Mouse (Mus musculus) embryonic fibroblast, embryonic 13.5 days (primary cell): Measurements from ENCODE around the gene Syt2.

Experiments used
- CTCF ChIP-seq: IDR thresholded peaks from 2 replicates; pipeline ENCODE4 v1.5.1; 2011; ENCODE audit warnings: mild to moderate bottlenecking, control low read depth, low read length, moderate library complexity, borderline replicate concordance; ENCODE audit not compliant: insufficient read depth
- POLR2A ChIP-seq: IDR thresholded peaks from 2 replicates; pipeline ENCODE4 v1.6.1; 2011; ENCODE audit warnings: low read depth, mild to moderate bottlenecking, control low read depth, low read length, moderate library complexity

DNA sequence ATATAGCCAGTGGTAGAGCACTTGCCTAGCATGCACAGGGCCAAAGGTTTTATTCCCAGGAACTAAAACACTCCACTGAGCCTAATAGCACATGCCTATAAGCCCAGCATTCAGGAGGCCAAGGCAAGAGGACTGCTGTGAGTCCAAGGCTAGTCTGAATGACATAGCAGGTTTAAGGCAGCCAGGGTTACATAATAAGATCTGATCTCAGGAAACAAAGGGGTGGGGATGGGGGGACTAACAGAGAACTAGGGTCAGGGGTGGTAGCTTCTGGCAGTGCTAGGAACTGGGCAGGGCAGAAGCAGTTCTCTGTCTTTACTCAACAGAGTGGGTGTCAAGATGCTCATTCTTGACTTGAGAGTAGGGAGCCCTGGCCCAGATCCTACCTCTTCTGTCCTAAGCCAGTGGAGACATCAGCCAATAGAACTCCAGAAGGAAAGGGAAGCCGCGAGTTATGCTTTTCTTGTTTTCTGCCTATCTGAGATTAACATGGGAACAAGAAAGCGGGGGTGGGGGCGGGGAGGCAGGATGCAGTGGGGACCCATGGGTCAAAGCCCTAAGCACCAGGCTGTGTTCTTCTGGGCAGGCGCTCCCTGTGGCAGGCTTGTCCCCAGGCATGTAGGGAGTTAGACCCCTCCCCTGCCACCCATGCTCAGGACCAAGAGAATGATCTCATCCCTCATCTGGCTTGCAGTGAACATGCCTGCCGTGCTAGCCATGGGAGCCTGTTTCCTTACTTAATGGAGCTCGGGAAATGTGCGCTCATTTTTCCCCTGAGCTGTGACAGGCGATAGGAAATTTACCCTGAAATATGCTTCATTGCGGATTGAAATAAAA, 25.0 kb downstream of the Syt2 start:
- TF ChIP-seq POLR2A, result no peak
- no peak for TF ChIP-seq CTCF
